Comparison of ENCODE assay signal across 21 mouse cellular contexts in genomic region chr9:115654933-115655332, GRCm38 (mm10).
DNase-seq lines count a peak whose midpoint lies in the region; ATAC-seq lines count a peak whose summit lies in the region.
"Had no signal": no experiment of that assay in that cellular context is flagged by ENCODE, and none has a peak within 500 bp of the region (broad histone marks: within the 10 kb centered on the region; RNA-seq: fewer than 3 reads in every experiment).

No protein-coding gene starts in this region.

- peak; percentile 6 for DNase-seq in left cerebral cortex, postnatal 4 days
- no peak for DNase-seq in left cerebral cortex, postnatal 10 days (ENCODE audit: extremely low spot score in 1 of 2, low spot score in 2 of 2)
- DNase-seq in B cell, adult 2 months, result peak; percentile 88 to 92
- DNase-seq in brain, adult 2 months (ENCODE audit: low read depth, low spot score), result peak; percentile 24
- DNase-seq in lung, adult 18-20 months, result no peak
- no peak for DNase-seq in adrenal gland, adult 2 months
- DNase-seq: adrenal gland, postnatal 14 days; cerebellum, adult 2 months; cerebellum, postnatal 36 days; embryo, embryonic 11 days; gastrocnemius, postnatal 10 days; heart, postnatal 10 days; kidney, adult 11 months; kidney, postnatal 36 days; liver, postnatal 0 days; right cerebral cortex, postnatal 25 days had no signal

- ATAC-seq in megakaryocyte progenitor cell, adult 5-6 weeks (replicated peaks; ENCODE audit: poor library complexity), result peak; percentile 18; the same call in 1 of the 2 replicates
- ATAC-seq: forebrain, embryonic 13.5 days; inflammation-experienced regulatory T-cells, adult 6 months; liver, embryonic 12.5 days; liver, postnatal 0 days; lung, postnatal 0 days had no signal

- intact Hi-C loops in left cerebral cortex, postnatal 4 days (cut with DNase I), result no loop called here
- intact Hi-C loops in left cerebral cortex, postnatal 10 days (cut with DNase I), result no loop called here

Comparison
In these comparisons a context has a peak if more than half of its experiments do, and no peak if none do; other contexts are left out.
1. DNase-seq: peak in left cerebral cortex, postnatal 4 days (single experiment), B cell, adult 2 months (2 of 2) and brain, adult 2 months (single experiment); none in left cerebral cortex, postnatal 10 days (0 of 2), lung, adult 18-20 months (0 of 2) and adrenal gland, adult 2 months (single experiment).